Mouse (Mus musculus): ENCODE measurements around the gene Zfp454. TPM values are rescaled to one million over a fixed set of nuclear protein-coding genes. Genes with fewer than 3 reads are reported as not detected.

The Zfp454 gene
- total RNA-seq (2021) = 1 to 10 TPM; 5.2 to 7.2 TPM
- long read RNA-seq, partial matches to known transcripts = 0 of 6 reads
- long read RNA-seq, other reads (novel, unspliced or antisense) = 4 of 6 reads

GRCm38 (mm10) chr11:50887390-50888128, at the start of gene Zfp454:
Gene Zfp454 (minus strand): TSS chr11:50887651.
- peak; percentile 96 to 98 for DNase-seq (ENCODE audit: low spot score in 2 of 2)

GRCm38 (mm10) chr11:50932040-50932439, 44.6 kb upstream of the Zfp454 start:
- DNase-seq (ENCODE audit: low spot score in 2 of 2) = no peak

DNA sequence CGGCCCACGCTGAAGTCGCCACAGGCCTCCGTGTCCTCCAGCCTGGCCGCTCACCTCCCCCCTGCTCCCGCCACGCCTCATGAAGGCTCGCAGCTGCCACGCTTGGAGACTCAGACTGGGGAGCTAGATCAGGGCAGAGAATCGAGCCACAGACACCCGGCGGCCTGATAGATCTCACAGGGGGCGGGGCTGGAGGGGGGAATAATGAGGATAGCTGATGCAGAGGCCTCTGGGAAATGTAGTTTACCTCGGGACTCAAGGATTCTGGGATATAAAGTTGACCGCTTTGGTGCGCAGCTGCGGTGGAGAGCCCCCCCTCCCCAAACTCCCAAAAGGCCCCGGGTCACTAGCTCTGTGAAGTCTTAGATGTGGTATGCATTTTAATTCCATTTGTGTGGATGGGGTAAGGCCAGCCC, 44.0 kb upstream of the Zfp454 start, which contains the start of gene Zfp354b:
TSS of gene Zfp354b (minus strand) at position 183 of the 416 bp plus-strand sequence.
- DNase-seq (ENCODE audit: low spot score in 2 of 2) = peak; percentile 83 to 94

DNA sequence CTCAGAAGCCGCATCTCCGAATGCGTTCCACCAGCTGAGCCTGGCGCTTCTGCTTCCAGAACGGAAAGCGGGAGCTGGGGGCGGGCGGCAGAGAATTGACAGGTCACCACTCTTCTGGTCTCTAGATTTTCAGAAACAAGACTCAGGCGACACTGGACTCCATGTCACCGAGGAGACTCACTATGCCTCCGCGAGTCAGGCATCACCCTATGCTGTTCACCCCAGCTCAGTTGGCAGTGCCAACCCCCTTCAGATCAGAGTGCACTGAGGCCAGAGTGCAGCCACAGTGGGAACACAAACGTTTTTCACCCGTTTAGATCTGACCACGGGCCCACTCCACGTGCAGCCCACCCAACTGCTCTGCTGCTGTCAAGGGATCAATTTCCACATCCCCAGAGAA, 43.6 kb upstream of the Zfp454 start:
- DNase-seq (ENCODE audit: low spot score in 2 of 2) = no peak

GRCm38 (mm10) chr11:50930469-50931014, 43.1 kb upstream of the Zfp454 start:
- DNase-seq (ENCODE audit: low spot score in 2 of 2) = peak in 1 of 2 experiments; percentile 15

- peak; percentile 93 to 96 for DNase-seq (ENCODE audit: low spot score in 2 of 2)
These were observed 28.3 kb upstream of the Zfp454 start, which contains the start of gene Zfp2 for GRCm38 (mm10) chr11:50915671-50916320. Gene Zfp2 (minus strand): TSS chr11:50916165.

DNA sequence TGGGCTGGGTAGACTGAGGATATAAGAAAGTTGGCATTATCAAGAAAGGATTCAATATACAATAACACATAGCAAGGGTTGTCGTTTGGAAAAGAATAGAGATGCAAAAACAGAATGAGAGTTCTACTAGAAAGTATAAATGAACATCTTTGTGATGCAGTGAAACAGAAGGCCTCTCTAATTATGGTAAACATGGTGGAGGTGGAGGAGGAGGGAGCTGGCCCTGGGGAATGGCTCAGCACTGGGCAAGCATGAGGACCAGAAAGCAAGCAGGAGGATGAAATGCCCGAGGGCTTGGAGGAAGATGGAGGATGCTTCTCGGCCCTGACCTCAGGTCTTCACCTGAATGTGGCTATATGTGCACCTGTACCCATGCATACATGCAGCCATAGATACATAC, 27.0 kb upstream of the Zfp454 start:
- no peak for DNase-seq (ENCODE audit: low spot score in 2 of 2)

DNA sequence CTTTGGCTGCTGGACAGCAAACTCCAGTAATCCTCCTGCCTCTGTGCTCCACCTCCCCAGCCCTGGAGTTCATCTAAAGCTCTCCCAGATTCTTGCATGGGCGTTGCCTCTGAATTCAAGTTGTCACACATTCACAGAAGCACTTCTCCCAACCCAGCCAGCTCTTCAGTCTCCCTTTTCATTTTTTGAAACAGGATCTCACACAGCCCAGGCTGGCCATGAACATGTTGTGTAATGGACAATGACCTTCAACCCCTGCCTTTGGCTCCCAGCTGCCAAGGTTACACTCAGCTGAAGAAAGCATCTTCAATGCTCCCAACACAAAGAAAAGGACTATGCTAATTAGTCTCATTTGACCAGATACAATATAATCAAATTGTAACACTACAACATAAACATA, 25.9 kb upstream of the Zfp454 start:
- DNase-seq (ENCODE audit: low spot score in 2 of 2) = no peak

DNA sequence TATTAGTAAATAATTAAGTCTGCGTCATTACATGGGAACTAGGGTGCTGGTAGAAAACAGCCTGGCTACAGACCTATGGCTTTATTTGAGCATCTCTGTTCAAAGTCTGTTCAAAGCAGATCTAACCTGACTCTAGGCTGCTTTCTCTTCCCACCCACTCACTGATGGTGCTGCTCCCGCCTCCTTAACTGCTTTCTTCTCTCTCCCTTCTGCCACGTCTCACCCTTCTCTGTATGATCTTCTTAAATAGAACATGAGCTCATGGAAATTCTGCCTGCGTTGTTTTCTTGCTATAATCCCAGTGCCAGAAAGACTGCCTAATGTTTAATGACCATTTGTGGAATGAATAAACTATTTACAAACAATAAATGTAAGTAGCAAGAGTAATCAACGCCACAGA, 20.7 kb upstream of the Zfp454 start:
- DNase-seq (ENCODE audit: low spot score in 2 of 2) = peak in 1 of 2 experiments; percentile 37

GRCm38 (mm10) chr11:50897359-50897758, 9.9 kb upstream of the Zfp454 start:
- DNase-seq (ENCODE audit: low spot score in 2 of 2) = no peak

- DNase-seq (ENCODE audit: low spot score in 2 of 2) = no peak
These were observed 5.0 kb upstream of the Zfp454 start for GRCm38 (mm10) chr11:50892441-50892840.

DNA sequence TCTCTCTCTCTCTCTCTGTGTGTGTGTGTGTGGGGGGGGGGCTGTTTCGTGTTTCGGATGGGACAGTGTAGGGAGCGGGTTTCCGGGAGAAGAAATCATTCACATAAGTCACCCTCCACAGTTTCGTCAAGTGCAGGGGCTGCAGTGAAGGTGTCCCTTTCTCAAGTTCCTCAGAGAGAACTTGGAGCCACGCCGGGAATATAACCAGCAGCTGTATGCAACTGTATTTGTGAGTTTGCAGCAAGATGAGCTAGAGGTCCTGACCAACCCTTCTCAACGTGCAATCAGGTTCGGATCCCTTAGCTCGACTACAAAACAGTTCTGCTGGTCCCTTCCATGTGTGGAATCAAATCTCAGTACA, 538 bp downstream of the Zfp454 start:
- no peak for DNase-seq (ENCODE audit: low spot score in 2 of 2)

DNA sequence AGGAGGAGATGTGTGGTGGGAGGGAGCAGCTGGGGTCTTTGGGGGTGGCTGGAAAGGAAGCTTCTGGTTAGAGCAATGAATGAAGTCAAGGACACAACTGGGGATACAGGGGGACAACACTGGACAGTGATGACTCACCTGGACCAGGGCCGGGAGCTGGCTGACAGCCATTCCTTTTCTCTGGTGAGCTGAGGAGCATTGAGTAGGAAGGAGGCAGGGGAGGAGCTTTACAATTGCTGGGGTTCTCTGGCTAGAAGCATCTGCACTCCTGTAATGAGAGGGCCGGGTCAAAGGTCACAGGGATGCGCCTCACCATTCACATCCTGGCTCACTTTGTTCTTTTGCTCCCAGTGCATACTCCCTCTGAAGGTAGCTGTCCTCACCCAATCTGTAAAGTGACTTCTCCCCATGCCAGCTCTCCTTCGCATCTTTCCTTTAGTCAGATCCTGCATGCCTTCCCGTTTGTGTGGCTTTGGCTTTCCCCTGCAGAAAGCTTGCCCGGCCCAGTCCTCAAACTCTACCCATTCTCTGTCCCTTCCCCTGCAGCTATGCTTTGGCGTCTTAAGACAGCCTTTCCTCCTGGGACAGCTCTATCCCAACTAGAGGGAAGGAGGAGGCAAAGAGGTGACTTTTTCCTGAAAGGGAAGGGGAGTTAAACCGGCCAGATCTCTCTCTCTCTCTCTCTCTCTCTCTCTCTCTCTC, 1.1 kb downstream of the Zfp454 start:
- no peak for DNase-seq (ENCODE audit: low spot score in 2 of 2)

DNA sequence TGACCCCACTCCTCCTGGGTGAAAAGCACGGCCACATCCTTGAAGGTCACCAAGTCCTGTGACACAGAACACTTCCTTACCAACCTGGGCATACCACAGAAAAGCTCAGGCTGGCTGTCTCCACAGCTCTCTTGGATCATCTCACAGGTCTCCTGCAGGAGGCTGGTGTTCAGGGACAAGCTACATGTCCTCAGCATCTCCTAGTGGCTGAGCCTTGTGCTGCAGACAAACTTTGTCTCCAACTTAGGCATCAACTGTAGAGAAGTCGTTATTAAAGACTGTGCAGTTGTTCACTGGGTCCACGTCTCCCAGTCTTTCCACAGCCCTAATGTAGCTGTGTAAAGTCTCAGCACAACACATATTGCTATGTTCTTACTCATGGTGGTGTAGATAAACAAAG, 3.7 kb downstream of the Zfp454 start:
- no peak for DNase-seq (ENCODE audit: low spot score in 2 of 2)

DNA sequence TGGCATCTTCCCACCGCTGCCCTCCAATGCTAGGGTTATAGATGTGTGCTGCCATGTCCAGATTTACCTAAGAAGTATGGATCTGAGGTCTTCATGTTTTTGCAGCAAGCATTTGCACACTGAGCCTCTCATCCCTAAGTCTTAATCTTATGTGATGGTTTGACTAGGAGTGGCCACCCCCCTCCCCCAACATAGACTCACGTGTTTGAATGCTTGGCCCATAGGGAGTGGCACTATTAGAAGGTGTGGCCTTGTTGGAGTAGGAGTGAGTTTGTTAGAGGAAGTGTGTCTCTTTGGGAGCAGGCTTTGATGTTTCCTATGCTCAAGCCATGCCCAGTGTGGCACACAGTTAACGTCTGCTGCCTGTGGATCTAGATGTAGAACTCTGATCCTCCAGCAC, 8.8 kb downstream of the Zfp454 start:
- no peak for DNase-seq (ENCODE audit: low spot score in 2 of 2)

- DNase-seq (ENCODE audit: low spot score in 2 of 2) = no peak
These were observed 36.4 kb downstream of the Zfp454 start for GRCm38 (mm10) chr11:50850989-50851601.

- DNase-seq (ENCODE audit: low spot score in 2 of 2) = no peak
These were observed 37.2 kb downstream of the Zfp454 start, which contains the start of gene Grm6 for GRCm38 (mm10) chr11:50850177-50850735. Gene Grm6 (plus strand): TSS chr11:50850685.

DNA sequence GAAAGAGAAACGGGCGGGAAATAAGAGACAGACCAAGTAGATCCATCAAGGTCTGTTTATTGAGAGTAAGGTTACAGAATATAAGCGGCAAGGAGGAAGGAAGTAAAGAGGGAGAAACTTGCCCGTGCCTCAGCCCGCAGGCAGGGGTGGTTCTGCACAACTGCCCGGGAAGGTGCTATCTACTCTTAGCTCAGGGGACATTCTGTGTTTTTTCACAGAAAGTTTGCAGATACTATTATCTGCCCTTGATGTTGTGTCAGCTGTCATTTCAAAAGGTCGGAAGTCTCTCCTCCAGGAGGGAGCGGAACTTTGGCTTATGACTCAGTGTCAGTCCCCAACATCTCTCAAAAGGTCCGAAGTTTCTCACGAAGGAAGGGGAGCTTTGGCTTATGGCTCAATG, 38.1 kb downstream of the Zfp454 start:
- DNase-seq (ENCODE audit: low spot score in 2 of 2) = no peak

DNA sequence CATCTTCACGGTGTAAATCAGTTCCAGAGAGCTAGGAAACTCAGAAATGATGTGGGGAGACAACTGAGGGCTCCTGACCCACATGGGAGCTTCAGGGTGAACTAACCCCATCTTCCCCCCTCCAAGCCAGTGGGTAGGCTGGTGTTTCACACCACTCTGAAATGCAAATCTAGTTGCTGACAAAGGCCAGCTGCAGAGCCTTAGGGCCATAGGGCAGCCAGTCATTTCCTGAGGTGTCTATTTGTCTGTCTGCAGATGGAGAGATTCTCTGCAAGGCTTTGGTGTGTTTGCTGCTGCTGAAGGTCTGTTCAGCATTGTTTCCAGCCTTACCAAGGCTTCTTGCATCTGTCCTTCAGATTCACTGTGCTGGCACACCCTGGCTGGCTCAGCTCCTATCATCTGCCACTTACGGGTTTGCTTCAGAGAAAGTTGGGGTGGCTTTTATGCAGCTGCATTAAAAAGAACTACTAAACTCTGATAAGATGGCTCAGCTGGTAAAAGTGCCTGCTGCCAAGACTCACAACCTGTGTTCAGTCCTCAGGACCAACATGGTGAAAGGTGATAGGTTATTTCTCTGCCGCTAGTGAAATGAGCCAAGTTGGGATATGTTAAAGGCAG, 38.8 kb downstream of the Zfp454 start:
- DNase-seq (ENCODE audit: low spot score in 2 of 2) = no peak

DNA sequence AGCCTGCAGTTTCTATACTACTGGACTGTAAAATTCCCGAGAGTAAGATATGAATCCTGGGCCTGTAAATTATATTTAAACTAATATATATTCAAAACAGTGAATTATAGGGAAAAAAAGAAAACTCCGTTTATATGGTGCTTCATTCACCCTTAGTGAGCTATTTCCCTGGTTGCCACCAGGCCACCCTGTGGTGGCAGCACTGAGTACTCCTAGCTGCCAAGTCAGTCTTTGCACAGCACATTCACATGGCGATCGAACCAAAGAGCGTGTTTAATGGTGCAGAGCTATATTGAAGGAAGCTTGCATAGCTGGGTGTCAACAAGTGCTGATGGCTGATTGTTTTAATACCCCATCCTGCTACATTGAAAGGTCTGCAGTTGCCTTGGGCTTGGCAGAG, 40.4 kb downstream of the Zfp454 start:
- DNase-seq (ENCODE audit: low spot score in 2 of 2) = peak in 1 of 2 experiments; percentile 27
